Mouse (Mus musculus) granulocyte monocyte progenitor cell, adult 5-6 weeks (primary cell): ENCODE measurements around the gene Hk3. TPM values are rescaled to one million over a fixed set of nuclear protein-coding genes. Genes with fewer than 3 reads are reported as not detected.

Experiments used
- ATAC-seq: replicated peaks from 2 replicates; pipeline ENCODE4 v1.8.0; 2016; ENCODE audit warnings: mild to moderate bottlenecking, moderate TSS enrichment, inconsistent platforms; ENCODE audit not compliant: poor library complexity, severe bottlenecking
- total RNA-seq, 2 experiments: library from RNA; stranded (forward) in 1 of 2; stranded (reverse) in 1 of 2; fragments of 200-712, 200-1000 nt in 1 of 2; fragments of >200 nt in 1 of 2; fragmentation: Nextera tagmentation in 1 of 2; gene quantifications; 2 replicates each; pipeline ENCODE4 v1.2.3; 2014 to 2017

Hk3 gene
- total RNA-seq, 2 experiments from 2014 or later, result 190 to 218 TPM

DNA sequence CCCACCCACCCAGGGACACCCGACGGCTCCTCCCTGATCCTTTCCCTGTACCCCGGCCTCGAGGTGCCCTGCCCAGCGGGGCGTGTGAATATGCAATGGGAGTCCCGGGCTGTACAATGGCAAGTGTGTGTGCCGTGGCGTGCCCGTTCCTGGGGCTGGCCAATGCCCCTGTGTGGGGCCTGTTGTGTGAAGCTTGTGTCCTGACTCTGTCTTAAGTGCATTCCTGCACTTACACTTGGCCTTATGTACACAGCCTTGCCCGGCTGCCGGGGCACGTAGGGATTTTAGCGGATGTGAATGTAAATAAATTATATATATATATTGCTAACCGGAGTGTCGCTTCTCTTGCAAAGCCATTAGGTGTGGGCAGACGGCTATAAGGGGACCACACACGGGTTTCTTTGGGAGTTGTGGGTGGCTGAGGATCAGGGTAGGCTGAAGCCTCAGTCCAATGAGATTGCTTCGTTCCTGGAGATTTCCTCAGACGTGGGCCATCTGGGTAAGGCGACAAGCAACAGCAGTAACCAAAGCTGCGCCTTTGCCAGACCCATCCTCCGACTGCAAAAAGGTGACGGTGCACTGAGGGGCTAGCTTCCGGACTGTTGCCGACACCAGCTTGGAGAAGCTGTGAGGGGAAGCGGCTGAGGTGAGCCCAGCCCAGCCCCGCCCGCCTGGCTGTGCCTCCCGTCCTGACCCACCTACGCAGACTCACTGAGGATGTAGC lies 15.3 kb downstream of the Hk3 start:
- ATAC-seq, result no peak

DNA sequence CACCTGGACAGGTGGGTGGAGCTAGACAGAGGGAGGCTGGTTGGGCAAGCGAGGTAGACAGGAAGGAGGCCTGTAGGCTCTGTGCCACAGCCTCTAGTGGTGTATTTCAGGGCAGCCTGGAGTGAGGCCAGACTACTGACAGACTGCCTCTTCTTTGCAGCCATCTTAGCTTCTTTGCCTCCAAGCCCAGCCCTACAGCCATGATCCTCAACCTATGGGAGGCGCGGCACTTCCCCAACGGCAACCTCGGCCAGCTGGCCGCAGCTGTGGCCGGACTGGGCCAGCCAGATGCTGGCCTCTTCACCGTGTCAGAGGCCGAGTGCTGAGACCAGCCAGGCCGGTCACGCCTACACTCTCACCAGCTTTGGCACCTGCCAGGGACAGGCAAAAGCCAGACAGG lies 16.5 kb downstream of the Hk3 start:
- ATAC-seq, result peak; percentile 27

DNA sequence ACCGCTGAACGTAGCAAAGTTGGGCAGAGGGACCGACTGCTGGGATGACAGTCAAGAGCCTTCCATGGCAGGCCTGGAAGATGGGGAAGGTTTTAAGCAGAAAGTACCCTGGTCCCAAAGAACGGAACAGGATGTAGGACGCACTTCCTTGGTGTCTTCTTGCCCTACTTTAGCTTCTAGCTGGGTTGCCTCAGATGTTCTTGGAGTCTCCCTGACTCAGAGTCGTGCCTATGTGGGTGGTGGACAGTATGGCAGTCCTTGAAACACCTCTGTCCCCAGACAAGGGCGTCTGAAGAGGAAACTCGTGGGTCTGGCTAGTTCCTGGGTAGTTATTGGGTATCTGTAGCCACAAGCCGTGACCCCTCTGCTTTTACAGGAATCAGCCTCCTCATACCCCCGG lies 19.1 kb downstream of the Hk3 start:
- ATAC-seq, result no peak

DNA sequence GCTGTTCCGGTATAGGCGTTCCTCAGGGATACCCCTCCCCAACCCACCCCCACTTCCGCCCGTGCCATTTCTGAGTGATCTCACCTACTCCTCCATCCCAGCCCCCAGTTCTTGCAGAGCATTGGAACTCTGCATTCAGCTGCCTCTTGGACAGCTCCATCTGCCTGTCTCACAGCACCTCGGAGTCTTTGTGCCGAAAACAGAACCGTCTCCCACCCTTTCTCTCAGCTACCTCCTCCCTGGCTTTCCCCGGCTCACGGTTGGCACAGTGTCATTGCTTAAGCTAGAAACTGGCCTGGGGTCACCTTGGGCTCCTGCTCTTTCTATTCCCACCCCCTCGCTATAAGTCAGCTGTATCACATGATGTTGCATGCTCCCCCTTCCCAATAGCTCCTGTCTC lies 20.8 kb downstream of the Hk3 start:
- ATAC-seq, result no peak

DNA sequence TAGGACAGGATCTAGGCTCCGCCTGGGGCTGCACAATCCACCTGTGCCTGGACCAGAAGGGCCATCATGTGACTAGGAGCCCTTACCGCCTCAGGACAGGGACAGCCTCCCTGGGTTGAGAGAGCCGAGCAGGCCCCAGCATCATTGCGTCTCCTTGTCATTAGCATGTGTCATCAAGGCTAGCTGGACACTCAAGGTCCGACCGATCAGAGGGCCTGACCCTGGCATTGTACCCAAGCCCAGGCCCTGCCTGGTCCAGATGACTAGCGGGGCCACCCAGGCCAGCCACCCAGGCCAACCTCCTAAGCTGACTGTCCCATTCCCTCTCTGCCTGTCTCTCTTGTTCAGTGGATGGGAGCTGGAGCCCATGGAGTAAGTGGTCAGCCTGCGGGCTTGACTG lies 23.6 kb downstream of the Hk3 start:
- ATAC-seq, result no peak

DNA sequence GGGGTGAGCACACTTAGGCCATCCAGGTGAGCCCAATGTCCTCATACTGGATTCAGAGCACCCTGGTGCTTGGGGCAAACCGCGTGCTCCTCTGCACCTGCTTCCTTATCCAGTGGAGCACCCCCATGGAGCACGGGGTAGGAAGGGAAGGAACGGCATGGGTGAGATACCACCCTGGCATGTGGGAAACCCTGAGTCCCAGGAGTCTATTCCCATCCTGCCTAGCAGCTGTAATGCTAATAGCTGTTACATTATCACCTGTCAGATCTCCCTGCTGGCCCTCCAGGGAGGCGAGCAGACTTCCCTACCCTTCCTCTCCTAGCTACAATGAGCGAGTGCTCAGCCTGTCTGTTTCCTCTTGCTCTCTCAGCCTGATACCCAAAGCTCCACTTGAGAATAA lies 26.0 kb downstream of the Hk3 start:
- no peak for ATAC-seq

DNA sequence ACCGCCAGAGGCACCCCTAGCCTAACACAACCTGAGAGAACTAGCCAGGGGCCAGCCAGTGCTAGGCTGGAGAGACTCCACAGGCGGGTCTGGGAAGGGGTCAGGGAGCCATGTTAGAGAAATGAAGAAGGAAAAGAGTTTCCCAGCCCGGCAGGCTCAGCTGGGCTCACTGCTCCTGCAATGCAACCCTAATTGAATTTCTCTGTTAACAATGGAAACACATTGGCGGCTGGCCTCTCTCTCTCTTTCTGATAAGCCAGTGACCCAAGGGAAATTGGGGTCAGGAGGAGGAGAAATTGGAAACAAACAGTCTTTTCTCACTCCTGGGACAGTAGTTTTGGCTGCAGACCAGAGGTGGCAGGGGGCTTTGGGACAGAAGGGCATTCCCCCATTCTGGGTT lies 26.6 kb downstream of the Hk3 start:
- no peak for ATAC-seq

DNA sequence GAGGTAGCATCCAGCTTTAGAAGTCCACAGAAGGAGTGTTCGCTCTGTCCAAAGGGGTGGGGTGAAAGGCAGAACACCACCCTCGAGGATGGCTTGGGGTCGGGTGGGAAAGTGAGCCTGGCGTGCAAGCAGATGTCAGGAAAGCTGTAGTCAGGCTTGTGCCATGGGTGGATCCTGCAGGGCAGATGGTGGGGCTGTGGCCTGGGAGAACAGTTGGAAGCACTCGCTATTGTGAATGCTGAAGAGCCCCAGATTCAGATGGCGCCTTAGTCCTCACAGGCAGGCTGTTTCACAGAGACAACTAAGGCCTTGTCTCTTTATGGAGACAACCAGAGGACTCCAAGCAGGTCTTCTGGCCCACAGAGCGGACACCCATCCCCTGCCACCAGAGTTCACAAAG lies 29.0 kb downstream of the Hk3 start:
- ATAC-seq, result no peak

DNA sequence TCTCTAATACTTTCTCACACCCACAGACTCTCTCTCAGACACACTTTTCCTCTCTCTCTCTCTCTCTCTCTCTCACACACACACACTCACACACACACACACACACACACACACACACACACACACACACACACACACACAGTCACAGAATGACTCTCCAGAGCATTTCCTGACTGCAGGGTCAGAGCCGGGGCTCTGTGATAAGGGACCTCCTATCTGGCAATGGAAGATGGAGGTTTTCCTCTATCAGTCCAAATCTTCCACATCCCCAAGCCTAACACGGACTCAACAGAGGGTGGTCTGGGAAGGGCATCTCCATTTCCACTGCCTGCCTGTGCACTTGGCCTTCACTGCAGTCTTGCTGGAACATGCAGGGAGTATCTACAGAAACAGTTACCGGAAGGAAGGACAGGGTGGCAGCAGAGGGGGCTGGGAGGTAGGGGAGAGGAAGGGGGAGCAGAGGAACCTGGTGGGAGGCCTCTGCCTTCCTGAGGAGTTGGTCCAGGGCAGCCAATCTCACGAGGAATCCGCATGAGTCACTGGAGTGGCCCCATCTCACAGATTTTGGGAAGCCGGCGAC lies 32.9 kb downstream of the Hk3 start:
- ATAC-seq, result peak; percentile 17; the same call in 1 of the 2 replicates

DNA sequence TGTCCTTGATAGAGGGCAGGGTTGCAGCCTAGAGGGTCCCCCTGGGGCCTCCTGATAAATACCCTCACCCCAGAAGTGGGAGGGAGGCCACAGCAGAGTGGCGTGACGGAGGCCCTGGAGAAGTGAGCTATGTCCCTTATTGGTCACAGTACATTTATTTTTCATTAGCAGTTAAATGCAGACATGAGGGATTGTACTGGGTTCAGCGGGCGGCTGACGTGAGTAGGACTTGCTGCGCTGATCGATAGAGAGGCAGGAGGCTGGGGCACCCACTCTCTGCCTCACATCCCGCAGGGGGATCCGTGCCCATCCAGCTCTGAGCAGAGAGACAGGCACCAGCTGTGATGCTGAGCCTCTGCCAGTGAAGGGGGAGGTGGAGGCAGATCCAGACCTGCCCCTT lies 33.8 kb downstream of the Hk3 start:
- ATAC-seq, result no peak

DNA sequence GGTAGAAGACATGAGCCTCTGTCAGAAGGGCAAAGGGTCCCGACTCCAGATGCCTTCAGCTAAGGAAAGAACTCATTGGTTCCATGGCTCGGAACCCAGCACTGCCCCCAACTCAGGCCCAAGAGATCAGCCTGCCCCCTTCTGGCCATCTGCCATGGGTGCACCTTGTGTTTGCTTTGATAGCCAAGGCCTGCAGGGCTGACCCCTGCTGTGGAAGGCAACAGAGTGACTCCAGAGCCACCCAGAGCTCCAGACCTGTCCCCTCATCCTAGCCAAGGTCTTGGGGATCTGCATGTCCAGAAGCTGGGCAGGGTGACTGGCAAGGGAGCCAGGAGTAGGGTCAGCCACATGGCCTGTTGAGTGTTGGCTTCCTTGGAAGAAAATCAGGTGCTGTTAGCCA lies 37.6 kb downstream of the Hk3 start:
- ATAC-seq, result no peak

DNA sequence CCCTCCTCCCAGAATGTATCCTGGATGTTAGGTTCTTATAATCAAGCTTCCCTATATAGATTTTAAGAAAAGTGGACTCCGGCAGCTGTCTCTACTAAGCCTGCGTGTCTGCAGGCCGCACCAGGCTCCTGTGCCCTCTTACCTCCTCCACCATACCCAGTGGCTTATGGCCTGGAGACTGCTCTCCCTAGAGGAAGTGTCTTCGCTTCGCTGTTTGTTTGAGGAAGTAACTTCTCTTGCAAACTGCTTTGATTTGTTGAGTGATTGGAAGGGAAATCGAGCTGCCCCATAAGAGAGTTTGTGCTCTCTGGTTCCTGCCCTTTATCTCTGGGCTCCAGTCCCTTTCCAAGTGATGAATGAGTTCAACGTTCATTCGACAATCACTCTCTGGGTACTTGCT lies 38.2 kb downstream of the Hk3 start:
- peak; percentile 61 for ATAC-seq

DNA sequence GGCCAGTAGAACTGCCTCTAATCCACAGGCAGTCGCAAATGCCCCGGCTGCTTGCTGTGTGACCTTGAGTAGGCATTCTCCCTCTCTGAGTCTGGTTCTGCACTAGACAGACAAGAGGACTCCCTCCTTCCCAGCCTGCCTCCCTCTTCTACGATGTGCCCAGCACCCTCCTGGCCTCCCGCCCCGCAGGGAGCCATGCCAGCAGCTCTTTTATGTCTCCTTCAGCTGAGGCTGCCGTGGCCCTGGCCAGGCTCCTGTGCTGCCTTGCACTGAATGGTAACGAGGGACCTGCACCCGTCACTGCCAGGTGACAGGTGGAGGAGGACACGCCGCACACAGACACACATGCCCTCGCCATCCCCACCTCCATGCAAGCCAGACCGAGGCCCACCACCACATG lies 40.2 kb downstream of the Hk3 start:
- no peak for ATAC-seq

DNA sequence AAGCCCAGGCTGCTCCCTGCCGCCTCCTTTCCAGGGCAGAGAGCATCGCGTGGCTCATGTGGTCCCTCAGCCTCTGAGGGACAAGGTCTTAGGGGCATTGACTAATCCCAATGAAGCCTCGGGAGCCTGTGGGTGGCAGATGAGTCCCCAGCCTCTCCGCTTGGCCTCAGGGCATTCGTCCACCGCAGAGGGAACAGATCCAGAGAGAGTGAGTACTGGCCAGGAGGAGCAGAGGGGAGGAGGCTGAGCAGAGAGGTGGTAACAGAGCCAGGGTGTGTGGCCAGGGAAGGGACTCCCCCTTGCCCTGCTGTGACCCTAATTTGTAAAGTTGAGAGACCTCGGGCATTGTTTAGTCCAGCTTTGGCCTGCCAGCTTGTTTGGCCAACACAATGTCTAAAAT lies 42.4 kb downstream of the Hk3 start:
- ATAC-seq, result no peak

DNA sequence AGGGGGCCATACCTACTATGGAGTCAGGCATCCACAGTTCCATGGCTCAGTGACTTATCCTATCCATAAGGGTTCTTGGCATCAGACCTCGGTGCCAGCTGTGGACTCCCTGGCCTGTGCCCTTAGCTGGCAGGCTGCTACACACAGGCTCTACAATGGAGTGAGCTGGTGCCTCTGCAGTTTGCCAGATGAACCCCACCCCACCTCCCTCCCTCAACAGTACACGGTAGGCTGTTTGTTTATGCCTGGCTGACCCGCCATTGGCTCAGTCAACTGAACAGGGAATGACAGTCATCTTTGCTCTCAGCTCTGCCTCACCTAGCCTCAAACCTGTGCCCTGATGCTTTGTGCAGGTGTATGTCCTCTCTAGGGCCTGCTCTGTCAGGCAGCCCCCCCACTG lies 45.6 kb downstream of the Hk3 start:
- ATAC-seq, result no peak

DNA sequence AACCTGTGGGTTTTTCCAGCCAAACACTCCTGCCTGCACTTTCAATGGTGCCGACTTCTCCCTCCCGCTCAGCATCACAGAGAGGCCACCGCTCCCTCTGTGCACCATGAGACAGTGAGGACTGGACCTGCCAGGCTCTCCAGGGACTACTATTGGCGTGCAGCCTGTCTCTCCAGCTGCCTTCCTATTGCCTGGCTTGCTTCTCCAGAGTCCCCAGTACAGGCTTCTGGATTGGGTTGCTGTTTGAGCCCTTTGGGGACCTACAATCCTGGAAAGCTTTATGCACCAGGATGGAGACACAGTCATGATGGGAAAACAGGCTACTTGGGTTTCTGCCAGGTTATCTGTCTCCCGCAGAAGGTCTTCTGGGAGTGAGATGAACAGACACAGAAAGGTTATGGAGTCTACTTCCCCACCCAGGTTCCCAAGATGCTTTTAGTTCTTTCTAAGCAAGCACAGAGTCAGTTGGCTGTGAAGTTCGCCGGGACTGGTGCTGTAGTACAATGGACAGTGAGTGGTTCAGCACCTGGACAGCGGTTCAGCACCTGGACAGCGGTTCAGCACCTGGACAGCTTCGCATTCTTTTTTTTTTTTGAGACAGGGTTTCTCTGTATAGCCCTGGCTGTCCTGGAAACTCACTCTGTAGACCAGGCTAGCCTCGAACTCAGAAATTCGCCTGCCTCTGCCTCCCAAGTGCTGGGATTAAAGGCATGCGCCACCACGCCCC lies 50.5 kb downstream of the Hk3 start:
- peak; percentile 65 for ATAC-seq

DNA sequence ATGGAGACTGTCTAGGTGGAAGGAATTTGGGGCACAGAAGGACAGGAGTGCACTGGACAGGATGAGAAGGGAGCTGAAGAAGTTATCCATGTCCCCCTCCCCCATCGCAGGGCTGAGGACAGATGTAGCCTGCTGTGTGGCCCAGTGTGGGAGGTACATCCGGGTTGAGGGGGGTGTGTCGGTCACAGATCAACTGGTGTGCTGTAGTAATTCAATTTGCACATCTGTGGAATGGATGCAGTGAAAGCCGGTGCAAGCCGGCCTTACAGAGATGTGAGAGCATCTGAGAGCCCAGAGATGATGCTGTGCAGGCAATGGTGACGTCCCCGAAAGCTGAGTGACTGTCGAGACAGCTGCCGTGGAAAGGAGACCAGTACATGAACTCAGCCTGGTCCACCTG lies 51.7 kb downstream of the Hk3 start:
- no peak for ATAC-seq

DNA sequence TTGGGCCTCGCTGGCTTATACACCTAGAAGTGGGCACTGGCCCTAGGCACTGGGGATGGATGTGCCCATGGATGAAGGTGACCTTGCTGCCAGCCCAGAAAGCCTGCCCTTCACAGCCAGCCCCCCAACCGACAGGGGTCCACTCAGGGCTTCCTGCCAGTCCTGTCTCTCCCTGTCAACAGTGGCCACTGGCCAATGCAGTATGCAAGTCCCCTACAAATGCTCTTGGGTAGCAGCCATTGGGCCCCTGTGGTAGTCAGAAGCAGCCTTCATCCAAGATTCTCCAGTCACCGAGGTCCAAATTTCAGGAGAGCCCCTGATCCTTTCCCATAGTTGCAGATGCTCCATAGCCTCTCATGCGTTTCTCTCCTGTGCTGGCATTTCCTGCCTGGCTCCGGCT lies 52.5 kb downstream of the Hk3 start:
- ATAC-seq, result no peak

DNA sequence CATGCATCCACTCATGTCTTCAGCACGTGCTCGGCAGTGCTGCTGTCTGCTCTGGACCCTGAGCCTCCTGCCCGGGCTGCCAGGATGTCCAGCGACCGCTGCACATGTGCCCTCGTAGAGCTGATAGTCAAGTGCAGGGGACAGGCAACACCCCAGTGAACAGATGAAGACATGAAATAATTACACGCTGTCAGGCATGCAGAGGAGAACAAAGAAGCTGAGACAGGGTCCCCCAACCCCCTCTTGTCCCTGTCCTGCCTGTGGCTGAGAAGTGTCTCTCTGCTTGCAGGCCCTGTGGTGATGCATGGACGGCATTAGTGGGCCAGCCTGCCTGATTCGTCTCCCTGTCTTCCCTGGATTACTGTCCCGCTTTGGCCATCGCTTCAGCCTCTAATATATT lies 53.7 kb downstream of the Hk3 start:
- no peak for ATAC-seq

DNA sequence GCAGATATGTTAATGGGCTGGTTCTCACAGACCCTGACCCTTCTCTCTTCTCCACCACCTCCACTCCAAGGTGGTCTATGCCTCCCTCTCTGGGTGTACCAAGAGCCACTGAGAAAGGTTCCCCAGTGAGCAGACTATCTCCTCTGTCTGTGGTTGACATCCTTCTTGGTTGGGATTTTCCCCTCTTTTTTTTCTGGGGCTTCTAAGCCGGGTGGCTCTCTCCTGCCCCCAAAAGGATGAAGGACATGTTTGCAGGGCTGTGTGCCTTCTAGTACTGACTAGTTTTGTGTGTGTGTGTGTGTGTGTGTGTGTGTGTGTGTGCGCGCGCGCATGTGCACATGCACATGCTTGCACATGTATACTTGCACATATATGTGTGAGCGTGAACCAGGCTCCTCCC lies 55.9 kb downstream of the Hk3 start:
- no peak for ATAC-seq

DNA sequence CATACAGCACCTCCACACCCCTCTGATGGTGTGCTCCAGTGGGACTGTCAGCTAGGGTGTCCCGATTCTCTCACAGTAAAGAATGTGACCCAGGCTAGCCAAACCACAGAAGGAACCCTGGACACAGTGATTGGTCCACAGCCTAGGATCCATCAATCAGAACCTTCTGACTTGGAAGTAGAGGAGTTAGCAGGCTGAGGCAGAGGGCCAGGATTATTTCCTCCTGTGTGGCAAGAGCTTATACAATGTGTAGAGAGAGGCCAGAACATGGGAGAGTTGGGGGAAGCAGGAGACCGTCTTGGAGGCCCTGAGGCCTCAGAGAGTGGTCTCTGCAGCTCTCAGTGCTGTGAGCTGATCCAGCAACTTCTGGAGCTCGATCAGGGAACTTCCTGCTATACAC lies 60.7 kb downstream of the Hk3 start:
- no peak for ATAC-seq

DNA sequence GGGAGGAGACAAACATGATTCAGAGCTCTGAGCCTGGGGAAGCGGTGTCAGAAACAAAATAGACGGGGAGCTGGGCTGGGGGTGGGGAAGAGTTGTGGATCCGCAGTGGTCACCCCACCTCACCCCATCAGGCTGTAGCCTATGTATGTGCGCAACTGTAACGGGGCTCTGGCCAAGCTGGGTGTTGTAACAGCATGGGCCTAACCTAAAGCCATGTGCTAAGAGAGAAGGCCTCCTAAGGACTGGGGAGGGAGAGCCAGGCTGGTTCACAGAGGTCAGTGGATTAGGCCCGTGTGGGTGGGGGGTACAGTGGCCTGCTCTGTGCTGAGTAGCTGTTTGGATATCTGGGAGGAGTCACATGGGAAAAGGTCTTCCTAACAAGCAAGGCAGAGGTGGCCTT lies 61.3 kb downstream of the Hk3 start:
- ATAC-seq, result no peak
